Mouse (Mus musculus) forebrain, embryonic 14.5 days (tissue): ENCODE results near the gene Zfp362. TPM values are rescaled to one million over a fixed set of nuclear protein-coding genes. Genes with fewer than 3 reads are reported as not detected.

Experiments used
- ATAC-seq: fragments of 200-750 bp; cut with Nextera tagmentation; 2 replicates; pipeline ENCODE4 v1.8.0; 2017; ENCODE audit warnings: mild to moderate bottlenecking, moderate library complexity
- DNase-seq: peaks from one replicate; pipeline ENCODE4 v3.0.0-alpha.2; 2015; ENCODE audit warnings: low spot score
- H3K27ac ChIP-seq: fragments of 300-500 bp; sonication (generic); 2 replicates; pipeline ENCODE4 v1.5.1; 2014; ENCODE audit warnings: low read depth, mild to moderate bottlenecking, control low read depth, low read length, moderate library complexity
- H3K27me3 ChIP-seq: fragments of 300-500 bp; sonication (generic); replicated peaks from 2 replicates; pipeline ENCODE4 v1.6.1; 2014; ENCODE audit warnings: low read length, control low read depth, mixed read lengths; ENCODE audit not compliant: control insufficient read depth, insufficient read depth
- H3K36me3 ChIP-seq: fragments of 300-500 bp; sonication (generic); 2 replicates; pipeline ENCODE4 v1.6.1; 2014; ENCODE audit warnings: low read length, control low read depth; ENCODE audit not compliant: control insufficient read depth, insufficient read depth
- H3K4me1 ChIP-seq: fragments of 300-500 bp; sonication (generic); 2 replicates; pipeline ENCODE4 v1.6.1; 2014; ENCODE audit warnings: antibody characterized with exemption, low read length, control low read depth; ENCODE audit not compliant: control insufficient read depth, insufficient read depth
- H3K4me2 ChIP-seq: fragments of 300-500 bp; sonication (generic); 2 replicates; pipeline ENCODE4 v1.6.1; 2014; ENCODE audit warnings: mild to moderate bottlenecking, control low read depth, low read length
- H3K4me3 ChIP-seq: fragments of 300-500 bp; sonication (generic); 2 replicates; pipeline ENCODE4 v1.5.1; 2014; ENCODE audit warnings: low read depth, low read length, control low read depth
- H3K9ac ChIP-seq: fragments of 300-500 bp; sonication (generic); 2 replicates; pipeline ENCODE4 v1.6.1; 2014; ENCODE audit warnings: mild to moderate bottlenecking, low read length, control low read depth, moderate library complexity
- H3K9me3 ChIP-seq: fragments of 300-500 bp; sonication (generic); replicated peaks from 2 replicates; pipeline ENCODE4 v1.6.1; 2016; ENCODE audit warnings: low read length, control low read depth, mixed read lengths; ENCODE audit not compliant: control insufficient read depth
- WGBS: fragments of 180-500 bp; shearing (Covaris S2); extraction: QIAGEN DNeasy Blood & Tissue Kit; methylation state at CpG from one replicate; pipeline ENCODE4 v1.1.7; 2014; 5-methylcytosine and 5-hydroxymethylcytosine counted together
- polyA plus RNA-seq: library from polyadenylated mRNA; unstranded; fragments of >200 nt; fragmentation: Nextera tagmentation; extraction: Ambion mirVana; gene quantifications from 2 replicates; pipeline ENCODE4 v1.2.1, GENCODE M21; 2014

Gene Zfp362
- polyA plus RNA-seq, 1 experiment from 2014 or later, result 26.1 TPM

GRCm38 (mm10) chr4:128732794-128733193 is 73.1 kb downstream of the Zfp362 start:
- peak overlapping the region; percentile 48; the same call in 1 of the 2 replicates for H3K27ac ChIP-seq
- ATAC-seq (no peak), DNase-seq (no peak)
- WGBS, result 50% methylated on average over 5 of the region's 5 CpGs
- H3K9ac ChIP-seq, result no peak overlapping the region
- peaks cover 75% of the 10 kb centered on the region for H3K4me1 ChIP-seq
- H3K9me3 ChIP-seq, result no peaks in the 10 kb centered on the region
- peak overlapping the region; percentile 45; the same call in 1 of the 2 replicates for H3K4me2 ChIP-seq
- H3K4me3 ChIP-seq, result no peak overlapping the region
- peaks cover 31% of the 10 kb centered on the region; the same call in 1 of the 2 replicates for H3K36me3 ChIP-seq
- no peaks in the 10 kb centered on the region for H3K27me3 ChIP-seq

GRCm38 (mm10) chr4:128730271-128730670 is 75.6 kb downstream of the Zfp362 start:
- no peak for ATAC-seq
- Histone ChIP-seq H3K9me3 (no peaks in the 10 kb centered on the region), H3K4me2 (peak overlapping the region; percentile 73), H3K4me3 (peak overlapping the region; percentile 99), H3K36me3 (peaks cover 27% of the 10 kb centered on the region; the same call in 1 of the 2 replicates), H3K4me1 (peaks cover 57% of the 10 kb centered on the region), H3K27ac (peak overlapping the region; percentile 45; the same call in 1 of the 2 replicates), H3K27me3 (no peaks in the 10 kb centered on the region), H3K9ac (peak overlapping the region; percentile 100)
- DNase-seq, result no peak
- 38% methylated on average over 6 of the region's 6 CpGs for WGBS

GRCm38 (mm10) chr4:128729709-128730037 is 76.2 kb downstream of the Zfp362 start:
- ATAC-seq (no peak), DNase-seq (no peak)
- Histone ChIP-seq H3K4me2 (peak overlapping the region; percentile 73), H3K4me3 (peak overlapping the region; percentile 99), H3K4me1 (peaks cover 51% of the 10 kb centered on the region), H3K9me3 (no peaks in the 10 kb centered on the region), H3K9ac (peak overlapping the region; percentile 100), H3K27me3 (no peaks in the 10 kb centered on the region), H3K36me3 (peaks cover 23% of the 10 kb centered on the region; the same call in 1 of the 2 replicates), H3K27ac (peak overlapping the region; percentile 45)
- WGBS, result 19% methylated on average over 5 of the region's 5 CpGs

GRCm38 (mm10) chr4:128729033-128729708 is 76.7 kb downstream of the Zfp362 start:
- Histone ChIP-seq H3K27me3 (no peaks in the 10 kb centered on the region), H3K36me3 (peaks cover 21% of the 10 kb centered on the region; the same call in 1 of the 2 replicates), H3K4me1 (peaks cover 48% of the 10 kb centered on the region), H3K4me2 (peak overlapping the region; percentile 73), H3K4me3 (peak overlapping the region; percentile 99), H3K9me3 (no peaks in the 10 kb centered on the region), H3K9ac (peak overlapping the region; percentile 100), H3K27ac (peak overlapping the region; percentile 95)
- ATAC-seq, result peak; percentile 65
- 2% methylated on average over 15 of the region's 15 CpGs for WGBS
- DNase-seq, result peak; percentile 86

- DNase-seq, result no peak
- 2% methylated on average over 5 of the region's 5 CpGs for WGBS
Observed at GRCm38 (mm10) chr4:128728431-128728851, 77.4 kb downstream of the Zfp362 start.

GRCm38 (mm10) chr4:128727721-128728430 is 78.0 kb downstream of the Zfp362 start:
- no peak for DNase-seq
- peak; percentile 41; the same call in 1 of the 2 replicates for ATAC-seq
- H3K4me1 ChIP-seq, result peaks cover 43% of the 10 kb centered on the region
- H3K9me3 ChIP-seq, result no peaks in the 10 kb centered on the region
- peak overlapping the region; percentile 73 for H3K4me2 ChIP-seq
- no peaks in the 10 kb centered on the region for H3K27me3 ChIP-seq
- H3K27ac ChIP-seq, result peak overlapping the region; percentile 95
- peak overlapping the region; percentile 100 for H3K9ac ChIP-seq
- under 1% methylated on average over 50 of the region's 65 CpGs for WGBS
- H3K36me3 ChIP-seq, result peaks cover 13% of the 10 kb centered on the region; the same call in 1 of the 2 replicates
- peak overlapping the region; percentile 99 for H3K4me3 ChIP-seq

More at GRCm38 (mm10) chr4:128728431-128728851, 77.4 kb downstream of the Zfp362 start:
- Histone ChIP-seq H3K9ac (peak overlapping the region; percentile 100), H3K4me1 (peaks cover 48% of the 10 kb centered on the region), H3K36me3 (peaks cover 15% of the 10 kb centered on the region; the same call in 1 of the 2 replicates), H3K27ac (peak overlapping the region; percentile 95), H3K4me2 (peak overlapping the region; percentile 73), H3K27me3 (no peaks in the 10 kb centered on the region), H3K9me3 (no peaks in the 10 kb centered on the region), H3K4me3 (peak overlapping the region; percentile 99)
- ATAC-seq, result no peak

GRCm38 (mm10) chr4:128727019-128727720 is 78.7 kb downstream of the Zfp362 start:
- Histone ChIP-seq H3K4me2 (peak overlapping the region; percentile 73), H3K4me1 (peaks cover 40% of the 10 kb centered on the region), H3K27ac (peak overlapping the region; percentile 95), H3K27me3 (no peaks in the 10 kb centered on the region), H3K9me3 (no peaks in the 10 kb centered on the region), H3K36me3 (peaks cover 13% of the 10 kb centered on the region; the same call in 1 of the 2 replicates), H3K4me3 (peak overlapping the region; percentile 99), H3K9ac (peak overlapping the region; percentile 100)
- DNase-seq, result peak; percentile 91
- peak; percentile 93 for ATAC-seq
- WGBS, result 3% methylated on average over 28 of the region's 68 CpGs

- Histone ChIP-seq H3K36me3 (no peaks in the 10 kb centered on the region), H3K4me3 (no peak overlapping the region), H3K27me3 (no peaks in the 10 kb centered on the region), H3K4me1 (peaks cover 42% of the 10 kb centered on the region), H3K27ac (no peak overlapping the region), H3K4me2 (no peak overlapping the region), H3K9me3 (no peaks in the 10 kb centered on the region), H3K9ac (no peak overlapping the region)
- 65% methylated on average over 7 of the region's 7 CpGs for WGBS
- DNase-seq, result no peak
- no peak for ATAC-seq
Observed at GRCm38 (mm10) chr4:128724059-128724458, 81.8 kb downstream of the Zfp362 start.
